Mouse (Mus musculus) limb, embryonic 13.5 days (tissue): Measurements from ENCODE around the gene Gpr31b. TPM values are rescaled to one million over a fixed set of nuclear protein-coding genes. Genes with fewer than 3 reads are reported as not detected.
"Not testable (repeated sequence)": the region's sequence is repeated elsewhere in the genome, so short reads cannot be mapped to it uniquely, and the experiment has no call there.

Source experiments
- ATAC-seq: fragments of 200-750 bp; cut with Nextera tagmentation; 2 replicates; pipeline ENCODE4 v1.8.0; 2017; ENCODE audit warnings: low read depth, moderate number of reproducible peaks, moderate TSS enrichment; ENCODE audit not compliant: low FRiP score
- H3K27ac ChIP-seq: fragments of 300-500 bp; sonication (generic); 2 replicates; pipeline ENCODE4 v1.5.1; 2015; ENCODE audit warnings: inconsistent platforms, mild to moderate bottlenecking, moderate library complexity
- H3K27me3 ChIP-seq: fragments of 300-500 bp; sonication (generic); 2 replicates; pipeline ENCODE4 v1.6.1; 2015; ENCODE audit warnings: mild to moderate bottlenecking, inconsistent platforms
- H3K36me3 ChIP-seq: fragments of 300-500 bp; sonication (generic); 2 replicates; pipeline ENCODE4 v1.6.1; 2015; ENCODE audit warnings: inconsistent platforms, mild to moderate bottlenecking, moderate library complexity
- H3K4me1 ChIP-seq: fragments of 300-500 bp; sonication (generic); 2 replicates; pipeline ENCODE4 v1.6.1; 2015; ENCODE audit warnings: inconsistent platforms
- H3K4me2 ChIP-seq: fragments of 300-500 bp; sonication (generic); replicated peaks from 2 replicates; pipeline ENCODE4 v1.6.1; 2015; ENCODE audit warnings: inconsistent platforms, mild to moderate bottlenecking, moderate library complexity
- H3K4me3 ChIP-seq: fragments of 300-500 bp; sonication (generic); 2 replicates; pipeline ENCODE4 v1.5.1; 2015; ENCODE audit warnings: moderate library complexity, mild to moderate bottlenecking, inconsistent platforms
- H3K9ac ChIP-seq: fragments of 300-500 bp; sonication (generic); 2 replicates; pipeline ENCODE4 v1.6.1; 2015; ENCODE audit warnings: mild to moderate bottlenecking, inconsistent platforms
- H3K9me3 ChIP-seq: fragments of 300-500 bp; sonication (generic); 2 replicates; pipeline ENCODE4 v1.6.1; 2016; ENCODE audit warnings: inconsistent platforms
- WGBS: fragments of 180-500 bp; shearing (Covaris S2); methylation state at CpG from one replicate; pipeline ENCODE4 v1.1.7; 2015; 5-methylcytosine and 5-hydroxymethylcytosine counted together
- polyA plus RNA-seq: library from polyadenylated mRNA; unstranded; fragments of >200 nt; fragmentation: Nextera tagmentation; extraction: Ambion mirVana; gene quantifications from 2 replicates; pipeline ENCODE4 v1.2.1, GENCODE M21; 2015

Gene Gpr31b
- polyA plus RNA-seq, 1 experiment from 2014 or later = not detected

GRCm38 (mm10) chr17:13008528-13008927, 43.6 kb downstream of the Gpr31b start:
- Histone ChIP-seq H3K27ac (peak overlapping the region; percentile 72; the same call in 1 of the 2 replicates), H3K27me3 (no peaks in the 10 kb centered on the region), H3K4me3 (peak overlapping the region; percentile 82), H3K9me3 (no peaks in the 10 kb centered on the region), H3K4me1 (peaks cover 8% of the 10 kb centered on the region), H3K9ac (peak overlapping the region; percentile 76), H3K4me2 (peak overlapping the region; percentile 85), H3K36me3 (peaks cover 21% of the 10 kb centered on the region)
- 7% methylated on average over 10 of the region's 10 CpGs for WGBS
- no peak for ATAC-seq

- Histone ChIP-seq H3K27me3 (no peaks in the 10 kb centered on the region), H3K4me3 (peak overlapping the region; percentile 82), H3K9ac (peak overlapping the region; percentile 76), H3K4me2 (peak overlapping the region; percentile 85), H3K9me3 (no peaks in the 10 kb centered on the region), H3K27ac (peak overlapping the region; percentile 72), H3K4me1 (peaks cover 8% of the 10 kb centered on the region), H3K36me3 (peaks cover 15% of the 10 kb centered on the region)
- ATAC-seq = peak; percentile 97
- under 1% methylated on average over 76 of the region's 76 CpGs for WGBS
These were observed 44.2 kb downstream of the Gpr31b start for GRCm38 (mm10) chr17:13007730-13008425.

GRCm38 (mm10) chr17:13006984-13007383, 45.1 kb downstream of the Gpr31b start:
- peak overlapping the region; percentile 57 for H3K9ac ChIP-seq

GRCm38 (mm10) chr17:13006546-13006945, 45.5 kb downstream of the Gpr31b start, which contains the start of gene Sod2:
Gene Sod2 (plus strand): TSS chr17:13006846.
- 92% methylated on average over 2 of the region's 2 CpGs for WGBS
- not testable (repeated sequence) for ATAC-seq, H3K4me1 ChIP-seq, H3K27me3 ChIP-seq, H3K36me3 ChIP-seq, H3K9me3 ChIP-seq
- Histone ChIP-seq H3K27ac (peak within 1 kb of the TSS; percentile 59), H3K4me3 (peak within 1 kb of the TSS; percentile 82), H3K9ac (peak within 1 kb of the TSS; percentile 57), H3K4me2 (peak within 1 kb of the TSS; percentile 85)

More at GRCm38 (mm10) chr17:13006984-13007383, 45.1 kb downstream of the Gpr31b start:
- ATAC-seq = no peak
- H3K27ac ChIP-seq = 0 out of 2 replicates have a peak overlapping the region, but pooled peaks have one; percentile 59
- H3K4me2 ChIP-seq = peak overlapping the region; percentile 85
- peak overlapping the region; percentile 82 for H3K4me3 ChIP-seq
- peaks cover 8% of the 10 kb centered on the region for H3K4me1 ChIP-seq
- H3K9me3 ChIP-seq = no peaks in the 10 kb centered on the region
- 47% methylated on average over 5 of the region's 5 CpGs for whole genome bisulfite sequencing
- H3K36me3 ChIP-seq = peaks cover 6% of the 10 kb centered on the region
- no peaks in the 10 kb centered on the region for H3K27me3 ChIP-seq

- H3K36me3 ChIP-seq, H3K4me2 ChIP-seq: not testable (repeated sequence)
- 74% methylated on average over 2 of the region's 2 CpGs for WGBS
These were observed 47.7 kb downstream of the Gpr31b start for GRCm38 (mm10) chr17:13004436-13004835.

GRCm38 (mm10) chr17:13002243-13002642, 49.9 kb downstream of the Gpr31b start:
- H3K9me3 ChIP-seq, H3K27me3 ChIP-seq, H3K9ac ChIP-seq, H3K36me3 ChIP-seq, H3K4me1 ChIP-seq, H3K4me2 ChIP-seq, H3K27ac ChIP-seq, ATAC-seq, H3K4me3 ChIP-seq: not testable (repeated sequence)
- WGBS = 95% methylated on average over 5 of the region's 5 CpGs

More at GRCm38 (mm10) chr17:13004436-13004835, 47.7 kb downstream of the Gpr31b start:
- not testable (repeated sequence) for H3K27ac ChIP-seq, H3K9ac ChIP-seq, ATAC-seq, H3K9me3 ChIP-seq, H3K4me1 ChIP-seq, H3K27me3 ChIP-seq, H3K4me3 ChIP-seq

Other genes starting within 250 kb of the Gpr31b start
- gene Mas1, start 184.2 kb downstream of the Gpr31b start, polyA plus RNA-seq = 1.7 and 2.4 TPM in 2 replicates
- gene Mrgprh, start 176.3 kb downstream of the Gpr31b start, polyA plus RNA-seq = 0.08 and 0.09 TPM in 2 replicates
- gene Pnldc1, start 142.1 kb downstream of the Gpr31b start, polyA plus RNA-seq = 1.8 and 2.4 TPM in 2 replicates
- gene Tcp1, start 136.6 kb downstream of the Gpr31b start, polyA plus RNA-seq = 450 and 465 TPM in 2 replicates
- gene Mrpl18, start 136.0 kb downstream of the Gpr31b start, polyA plus RNA-seq = 155 and 161 TPM in 2 replicates
- 0.70 and 1.0 TPM in 2 replicates for gene Acat3, start 111.7 kb downstream of the Gpr31b start, polyA plus RNA-seq
- gene Acat2, start 91.5 kb downstream of the Gpr31b start, polyA plus RNA-seq = 207 and 209 TPM in 2 replicates
- 173 and 180 TPM in 2 replicates for gene Wtap, start 58.1 kb downstream of the Gpr31b start, polyA plus RNA-seq
- 85.1 and 93.4 TPM in 2 replicates for gene Sod2, start 45.5 kb downstream of the Gpr31b start, polyA plus RNA-seq
- gene Tcp10b, start 8.8 kb upstream of the Gpr31b start, polyA plus RNA-seq = 0.17 TPM in 1 of 2 replicates, not detected in the other
- gene Unc93a, start 79.5 kb upstream of the Gpr31b start, polyA plus RNA-seq = 0.09 TPM in 1 of 2 replicates, not detected in the other
- gene Smok2a, start 168.9 kb upstream of the Gpr31b start, polyA plus RNA-seq = not detected in 2 replicates
- gene Smok2b, start 178.0 kb upstream of the Gpr31b start, polyA plus RNA-seq = not detected in 2 replicates